Mouse (Mus musculus): ENCODE results near the gene Scfd2.

Gene Scfd2

GRCm38 (mm10) chr5:74531630-74532280 is at the start of gene Scfd2:
Gene Scfd2, minus strand, starts transcription at chr5:74531759.
- peak; percentile 97 for DNase-seq (ENCODE audit: low read depth, low spot score)

- no peak for DNase-seq (ENCODE audit: low read depth, low spot score)
Measured at GRCm38 (mm10) chr5:74571767-74572166, 40.2 kb upstream of the Scfd2 start.

DNA sequence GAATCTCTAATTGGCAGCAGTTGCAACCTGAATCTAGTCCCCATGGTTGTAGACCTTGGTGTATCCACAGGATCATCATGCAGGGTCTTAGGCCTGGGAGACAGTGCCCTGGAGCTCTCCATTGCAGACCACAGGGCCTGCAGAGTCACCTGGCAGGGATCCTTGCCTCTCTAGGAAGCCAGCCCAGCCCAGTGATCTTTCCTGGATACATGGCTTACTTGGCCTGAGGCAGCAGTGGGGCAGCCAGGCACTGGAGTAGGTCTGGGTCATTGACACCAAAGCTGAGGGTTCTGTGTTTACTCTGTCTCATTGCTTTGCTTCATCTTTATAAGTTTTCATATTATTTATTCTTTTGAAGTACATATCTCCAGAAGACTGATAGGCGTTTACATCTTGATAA is 29.6 kb upstream of the Scfd2 start:
- DNase-seq (ENCODE audit: low read depth, low spot score) = no peak

GRCm38 (mm10) chr5:74549566-74549965 is 18.0 kb upstream of the Scfd2 start:
- DNase-seq (ENCODE audit: low read depth, low spot score) = no peak

GRCm38 (mm10) chr5:74545606-74546005 is 14.0 kb upstream of the Scfd2 start:
- no peak for DNase-seq (ENCODE audit: low read depth, low spot score)

GRCm38 (mm10) chr5:74536180-74536947 is 4.8 kb upstream of the Scfd2 start:
- DNase-seq (ENCODE audit: low read depth, low spot score) = peak; percentile 20

DNA sequence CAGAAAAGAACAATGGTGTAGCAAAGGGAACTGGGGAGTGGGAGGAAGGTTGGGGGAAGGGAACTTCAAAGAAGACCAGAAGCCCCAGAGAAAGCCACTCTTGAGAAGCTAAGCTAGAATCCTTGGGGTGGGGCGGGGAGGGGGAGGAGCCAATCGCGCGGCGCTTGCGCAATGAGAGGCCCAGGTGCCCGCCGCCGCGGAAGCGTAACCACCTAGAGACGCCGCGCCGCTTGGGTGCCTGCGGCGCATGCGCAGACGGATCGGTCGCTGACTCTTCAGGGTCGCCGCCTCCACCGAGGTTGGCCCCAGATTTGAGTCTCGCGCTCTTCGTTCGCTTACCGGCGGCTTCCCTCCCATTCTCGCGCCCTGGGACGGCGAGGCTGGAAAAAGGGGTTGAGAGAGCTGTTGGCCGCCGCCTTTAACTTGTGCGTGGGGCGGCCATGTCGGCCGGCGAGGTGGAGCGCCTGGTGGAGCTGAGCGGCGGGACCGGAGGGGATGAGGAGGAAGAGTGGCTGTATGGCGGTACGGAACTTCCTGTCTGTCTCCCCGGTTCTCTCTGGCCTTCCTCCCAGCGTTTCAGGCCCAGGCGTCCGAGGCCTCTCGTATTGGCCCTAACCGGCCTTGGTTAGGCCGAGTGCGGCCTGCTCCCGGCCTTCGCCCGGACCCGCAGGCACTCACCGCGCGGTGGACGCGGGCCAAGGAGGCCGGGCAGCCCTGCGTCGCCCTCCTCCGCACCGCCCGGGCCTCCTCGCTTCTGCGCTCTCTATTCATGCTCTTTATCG is 3.9 kb upstream of the Scfd2 start, which contains the start of gene Fip1l1:
Fip1l1 (plus strand) TSS at position 210 of the 782 bp plus-strand sequence.
- DNase-seq (ENCODE audit: low read depth, low spot score) = peak; percentile 97

DNA sequence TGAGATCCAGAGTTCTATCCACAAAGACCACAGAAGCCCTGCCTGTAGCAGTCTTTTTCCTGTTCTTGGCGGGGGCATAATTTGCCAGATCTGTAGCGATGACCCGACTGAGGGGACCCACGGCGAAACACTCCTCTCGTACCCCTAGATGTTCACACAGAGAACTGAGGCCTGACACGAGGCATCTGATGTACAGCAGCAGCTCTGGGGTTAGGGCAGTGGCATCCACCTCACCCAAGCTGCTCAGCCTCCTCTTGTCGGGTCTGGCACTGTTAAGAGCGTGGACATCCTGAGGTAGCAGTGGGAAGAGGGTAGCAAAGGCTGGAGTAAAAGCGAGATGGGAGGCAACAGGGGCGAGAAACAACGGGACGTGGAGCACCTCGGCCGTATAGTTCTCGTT is 774 bp downstream of the Scfd2 start:
- no peak for DNase-seq (ENCODE audit: low read depth, low spot score)

GRCm38 (mm10) chr5:74527025-74527424 is 4.5 kb downstream of the Scfd2 start:
- no peak for DNase-seq (ENCODE audit: low read depth, low spot score)

DNA sequence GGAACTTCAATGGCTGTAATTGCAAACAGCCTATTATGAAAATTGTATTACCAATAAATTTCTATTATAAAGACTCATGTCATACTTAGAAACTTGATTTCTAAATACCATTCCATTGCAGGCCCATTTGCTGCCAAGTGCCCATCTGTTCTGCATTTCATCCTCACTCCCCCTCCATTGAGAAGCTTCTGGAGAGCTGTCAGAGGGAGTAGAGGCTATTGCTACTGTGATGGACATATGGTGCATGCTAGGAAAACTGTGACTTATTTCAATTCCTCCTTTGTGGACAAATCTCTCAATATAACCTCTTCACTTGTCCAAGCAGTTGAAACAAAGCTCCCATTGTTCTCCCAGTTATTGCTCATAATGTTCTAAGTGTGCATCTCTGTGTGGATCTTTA is 19.9 kb downstream of the Scfd2 start:
- no peak for DNase-seq (ENCODE audit: low read depth, low spot score)

DNA sequence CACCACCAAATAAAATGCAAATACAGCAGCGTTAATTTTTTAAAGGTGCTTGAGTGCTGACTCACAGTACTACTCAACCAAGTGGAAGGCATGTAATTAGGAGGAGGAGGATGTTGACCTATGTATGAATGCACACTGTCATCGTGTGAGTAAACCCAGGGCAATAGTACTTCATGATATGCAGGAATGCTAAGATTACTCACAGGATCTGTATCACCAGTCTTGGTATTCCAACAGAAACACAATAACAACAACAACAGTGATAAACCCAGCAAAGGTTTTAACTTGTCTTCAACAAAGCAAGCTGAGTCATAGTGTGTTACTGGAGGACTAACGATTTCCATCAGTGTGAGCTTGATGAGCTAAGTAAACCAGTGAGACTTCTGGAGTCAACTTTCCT is 38.9 kb downstream of the Scfd2 start:
- DNase-seq (ENCODE audit: low read depth, low spot score) = no peak

DNA sequence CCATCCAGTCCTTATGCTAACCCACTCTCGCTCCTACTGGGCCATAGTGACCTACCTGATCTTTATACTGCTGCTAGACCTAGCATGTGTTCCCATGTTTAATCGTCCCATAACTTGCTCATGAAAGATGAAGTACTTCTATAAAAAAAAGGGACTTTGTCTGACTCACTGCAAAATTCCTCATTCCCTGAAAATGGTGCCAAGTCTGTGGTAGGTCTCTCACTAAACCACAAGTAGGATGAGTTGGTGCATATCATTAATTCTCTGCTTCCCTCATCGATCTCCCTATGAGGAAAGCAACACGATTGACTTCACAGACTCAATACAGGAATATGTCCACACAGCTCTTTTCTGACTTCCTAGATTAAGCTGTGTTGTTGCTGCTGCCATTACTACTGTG is 46.9 kb downstream of the Scfd2 start:
- DNase-seq (ENCODE audit: low read depth, low spot score) = no peak

DNA sequence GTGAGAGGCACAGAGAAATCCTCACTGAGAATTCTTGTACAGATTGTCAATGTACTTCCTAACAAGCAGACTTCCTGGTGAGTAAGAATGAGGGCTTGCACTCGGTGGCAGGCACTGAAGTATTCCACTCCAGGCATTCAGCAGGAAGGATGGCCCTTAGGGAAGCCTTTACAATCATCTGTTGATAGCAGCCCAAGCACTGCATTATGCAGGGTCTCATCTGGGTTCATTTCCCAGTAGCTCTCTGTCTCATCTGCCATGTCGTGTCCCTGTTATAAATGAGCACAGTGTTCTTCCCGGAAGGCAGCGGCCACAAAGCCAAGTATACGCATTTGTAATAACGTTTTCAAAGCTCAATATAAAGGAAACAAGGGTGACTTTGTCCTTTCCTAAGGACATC is 48.9 kb downstream of the Scfd2 start:
- no peak for DNase-seq (ENCODE audit: low read depth, low spot score)

- DNase-seq (ENCODE audit: low read depth, low spot score) = no peak
Measured at GRCm38 (mm10) chr5:74482034-74482433, 49.5 kb downstream of the Scfd2 start.

GRCm38 (mm10) chr5:74480409-74480808 is 51.1 kb downstream of the Scfd2 start:
- no peak for DNase-seq (ENCODE audit: low read depth, low spot score)

DNA sequence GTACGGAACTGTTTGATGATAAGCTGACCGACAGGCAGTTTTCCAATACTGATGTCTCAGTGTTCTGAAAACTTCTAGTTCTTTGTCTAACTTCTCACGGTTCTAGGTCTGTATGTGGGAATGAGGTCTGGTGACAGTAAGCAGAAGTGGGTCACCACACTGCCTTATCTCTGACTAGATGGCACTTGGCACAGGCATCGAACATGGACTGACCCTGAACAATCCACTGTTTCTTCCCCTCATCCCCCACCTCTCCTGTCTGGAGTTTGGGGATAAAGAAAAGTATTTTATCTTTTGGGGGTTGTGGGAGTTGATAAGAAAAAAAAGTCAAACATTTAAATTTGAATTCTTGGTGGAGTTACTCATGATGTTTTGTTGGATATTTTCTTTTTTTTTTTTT is 51.6 kb downstream of the Scfd2 start:
- no peak for DNase-seq (ENCODE audit: low read depth, low spot score)

DNA sequence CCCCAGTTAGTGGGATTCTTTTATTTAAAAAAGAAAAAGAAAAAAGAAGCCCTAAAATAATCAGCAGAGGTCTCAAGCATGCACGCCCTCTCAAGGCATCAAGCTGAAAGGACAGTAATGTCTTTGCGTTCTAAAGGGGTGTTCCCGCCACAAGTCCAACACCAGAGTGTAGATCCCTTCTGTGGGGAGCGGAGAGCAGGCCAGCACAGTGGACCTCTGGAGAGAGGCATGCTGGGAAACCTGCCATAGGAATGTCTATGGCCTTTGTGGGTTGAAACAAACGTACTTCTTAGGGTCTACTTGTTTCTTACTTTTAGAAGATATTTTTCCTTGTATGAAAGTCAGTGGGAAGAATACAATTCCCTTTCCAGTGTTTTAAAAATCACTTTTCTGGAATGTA is 52.4 kb downstream of the Scfd2 start:
- DNase-seq (ENCODE audit: low read depth, low spot score) = no peak

- DNase-seq (ENCODE audit: low read depth, low spot score) = peak; percentile 54
Measured at GRCm38 (mm10) chr5:74476551-74476950, 55.0 kb downstream of the Scfd2 start.

- no peak for DNase-seq (ENCODE audit: low read depth, low spot score)
Measured at GRCm38 (mm10) chr5:74473117-74473516, 58.4 kb downstream of the Scfd2 start.

- no peak for DNase-seq (ENCODE audit: low read depth, low spot score)
Measured at GRCm38 (mm10) chr5:74470819-74471218, 60.7 kb downstream of the Scfd2 start.

- DNase-seq (ENCODE audit: low read depth, low spot score) = no peak
Measured at GRCm38 (mm10) chr5:74469620-74470019, 61.9 kb downstream of the Scfd2 start.

GRCm38 (mm10) chr5:74467753-74468152 is 63.8 kb downstream of the Scfd2 start:
- DNase-seq (ENCODE audit: low read depth, low spot score) = no peak
